In genomic region chr19:37029771-37030170, GRCm38 (mm10) we compare ENCODE assay signal across 16 mouse cellular contexts.
"Had no signal": no experiment of that assay in that cellular context is flagged by ENCODE, and none has a peak within 500 bp of the region (broad histone marks: within the 10 kb centered on the region; RNA-seq: fewer than 3 reads in every experiment).

No protein-coding gene starts in this region.

- H3K36me3 ChIP-seq: limb, embryonic 12.5 days; limb, embryonic 15.5 days; liver, embryonic 13.5 days had no signal

- H3K27me3 ChIP-seq: limb, embryonic 12.5 days; limb, embryonic 15.5 days; liver, embryonic 13.5 days; midbrain, embryonic 13.5 days had no signal

- ATAC-seq: midbrain, embryonic 13.5 days; midbrain, embryonic 16.5 days had no signal

- H3K4me2 ChIP-seq: limb, embryonic 12.5 days; limb, embryonic 15.5 days; liver, embryonic 13.5 days; midbrain, embryonic 13.5 days had no signal

- H3K4me3 ChIP-seq: layer of hippocampus, adult 2 months; limb, embryonic 12.5 days; limb, embryonic 15.5 days; liver, embryonic 13.5 days; midbrain, embryonic 13.5 days had no signal

- H3K27ac ChIP-seq: layer of hippocampus, adult 2 months; limb, embryonic 12.5 days; limb, embryonic 15.5 days; liver, embryonic 13.5 days; macrophage; midbrain, embryonic 13.5 days had no signal

- H3K4me1 ChIP-seq: liver, embryonic 13.5 days had no signal

- H3K9me3 ChIP-seq: limb, embryonic 12.5 days; limb, embryonic 15.5 days; liver, embryonic 13.5 days; midbrain, embryonic 13.5 days had no signal

- H3K9ac ChIP-seq: limb, embryonic 12.5 days; limb, embryonic 15.5 days; liver, embryonic 13.5 days; midbrain, embryonic 13.5 days had no signal

- DNase-seq: kidney, adult 18-20 months; kidney, adult 9 months; kidney, postnatal 14 days; layer of hippocampus, adult 9-11 months; left cerebral cortex, postnatal 4 days; liver, embryonic 13.5 days; lung, adult 2 months; lung, postnatal 14 days; thymus, adult 18-20 months; thymus, postnatal 36 days had no signal
